ENCODE assay signal across 14 mouse cellular contexts in the genomic region with DNA sequence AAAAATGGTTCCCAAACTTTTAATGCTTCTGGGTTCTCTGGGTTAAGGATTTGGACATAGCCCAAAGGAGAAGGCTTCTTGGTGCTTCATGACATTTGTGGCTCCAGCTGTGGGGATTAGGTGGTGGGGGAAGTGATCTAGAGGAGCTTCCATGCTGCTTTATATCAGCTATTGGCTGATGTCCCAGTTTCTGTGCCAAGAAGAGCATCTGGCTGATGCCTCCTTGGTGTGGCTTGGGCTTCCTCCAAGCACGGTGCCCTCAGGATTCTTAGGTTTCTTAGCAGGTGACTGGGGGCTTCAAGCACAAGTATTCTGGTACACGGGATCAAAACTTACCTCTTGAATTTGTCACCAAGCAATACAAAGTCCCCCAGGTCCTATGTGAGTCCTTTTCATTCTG.
"Had no signal": no experiment of that assay in that cellular context is flagged by ENCODE, and none has a peak within 500 bp of the region (broad histone marks: within the 10 kb centered on the region; RNA-seq: fewer than 3 reads in every experiment).

No protein-coding gene starts in this region.

- H3K36me3 ChIP-seq: limb, embryonic 15.5 days; liver, embryonic 12.5 days; neural tube, embryonic 12.5 days had no signal

- ATAC-seq: liver, embryonic 12.5 days had no signal

- H3K9me3 ChIP-seq: limb, embryonic 15.5 days; liver, embryonic 12.5 days; neural tube, embryonic 12.5 days had no signal

- H3K27ac ChIP-seq: kidney, postnatal 0 days; limb, embryonic 15.5 days; liver, embryonic 12.5 days; macrophage; neural tube, embryonic 12.5 days; stomach, postnatal 0 days had no signal

- H3K4me2 ChIP-seq: limb, embryonic 15.5 days; liver, embryonic 12.5 days; lung, embryonic 14.5 days; midbrain, embryonic 11.5 days; neural tube, embryonic 12.5 days had no signal

- H3K27me3 ChIP-seq: limb, embryonic 15.5 days; liver, embryonic 12.5 days; megakaryocyte, embryonic 14.5 days; neural tube, embryonic 12.5 days had no signal

- H3K4me1 ChIP-seq: limb, embryonic 15.5 days; liver, embryonic 12.5 days; megakaryocyte, embryonic 14.5 days; neural tube, embryonic 12.5 days had no signal

- H3K9ac ChIP-seq: limb, embryonic 15.5 days; liver, embryonic 12.5 days; lung, embryonic 14.5 days; neural tube, embryonic 12.5 days had no signal

- H3K4me3 ChIP-seq: limb, embryonic 15.5 days; liver, embryonic 12.5 days; megakaryocyte, embryonic 14.5 days; neural tube, embryonic 12.5 days had no signal

- DNase-seq: kidney, adult 9 months; kidney, postnatal 36 days; layer of hippocampus, adult 9-11 months; layer of hippocampus, postnatal 36 days; lung, embryonic 14.5 days; lung, postnatal 10 days had no signal
